Mouse (Mus musculus) limb, embryonic 15.5 days (tissue): ENCODE measurements around the gene Vav1. TPM values are rescaled to one million over a fixed set of nuclear protein-coding genes. Genes with fewer than 3 reads are reported as not detected.

Experiments used
- ATAC-seq: fragments of 200-750 bp; cut with Nextera tagmentation; 2 replicates; pipeline ENCODE4 v1.8.0; 2017; ENCODE audit warnings: low read depth, moderate TSS enrichment; ENCODE audit not compliant: insufficient number of reproducible peaks, low FRiP score, low TSS enrichment
- H3K27ac ChIP-seq: fragments of 300-500 bp; sonication (generic); 2 replicates; pipeline ENCODE4 v1.5.1; 2015; ENCODE audit warnings: moderate library complexity, mild to moderate bottlenecking, inconsistent platforms
- H3K27me3 ChIP-seq: fragments of 300-500 bp; sonication (generic); 2 replicates; pipeline ENCODE4 v1.6.1; 2015; ENCODE audit warnings: inconsistent platforms
- H3K36me3 ChIP-seq: fragments of 300-500 bp; sonication (generic); 2 replicates; pipeline ENCODE4 v1.6.1; 2015; ENCODE audit warnings: inconsistent platforms
- H3K4me1 ChIP-seq: fragments of 300-500 bp; sonication (generic); 2 replicates; pipeline ENCODE4 v1.6.1; 2015; ENCODE audit warnings: inconsistent platforms
- H3K4me2 ChIP-seq: fragments of 300-500 bp; sonication (generic); 2 replicates; pipeline ENCODE4 v1.6.1; 2015; ENCODE audit warnings: mild to moderate bottlenecking, inconsistent platforms
- H3K4me3 ChIP-seq: fragments of 300-500 bp; sonication (generic); 2 replicates; pipeline ENCODE4 v1.5.1; 2015; ENCODE audit warnings: mild to moderate bottlenecking, inconsistent platforms
- H3K9ac ChIP-seq: fragments of 300-500 bp; sonication (generic); 2 replicates; pipeline ENCODE4 v1.6.1; 2015; ENCODE audit warnings: inconsistent platforms
- H3K9me3 ChIP-seq: fragments of 300-500 bp; sonication (generic); 2 replicates; pipeline ENCODE4 v1.6.1; 2016; ENCODE audit warnings: inconsistent platforms
- WGBS: fragments of 180-500 bp; shearing (Covaris S2); methylation state at CpG from one replicate; pipeline ENCODE4 v1.1.7; 2015; 5-methylcytosine and 5-hydroxymethylcytosine counted together
- polyA plus RNA-seq: library from polyadenylated mRNA; unstranded; fragments of >200 nt; fragmentation: Nextera tagmentation; extraction: Ambion mirVana; gene quantifications from 2 replicates; pipeline ENCODE4 v1.2.1, GENCODE M21; 2015

Vav1 gene
- polyA plus RNA-seq, 1 experiment from 2014 or later, result 4.1 TPM

DNA sequence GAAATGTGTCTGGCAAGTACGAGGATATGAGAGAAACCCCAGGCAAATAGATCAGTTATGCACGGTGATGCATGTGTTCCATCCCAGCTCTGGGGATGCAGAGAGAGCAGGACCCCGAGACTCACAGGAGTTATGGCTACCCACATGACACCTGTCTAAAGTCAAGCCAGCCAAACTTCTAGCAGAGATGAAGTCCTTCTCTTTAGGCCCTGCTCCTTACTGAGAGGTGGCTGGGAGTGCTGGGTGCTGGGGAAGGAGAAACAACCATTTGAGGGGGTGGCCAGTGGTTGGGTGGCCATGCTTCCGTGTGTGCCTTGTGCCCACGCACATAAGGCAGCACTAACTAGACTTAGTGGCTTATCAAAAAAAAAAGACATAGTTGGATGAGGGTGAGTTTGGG is 71.3 kb downstream of the Vav1 start:
- Histone ChIP-seq H3K9me3 (no peaks in the 10 kb centered on the region), H3K27ac (no peak overlapping the region), H3K36me3 (no peaks in the 10 kb centered on the region), H3K27me3 (no peaks in the 10 kb centered on the region), H3K4me2 (no peak overlapping the region), H3K9ac (no peak overlapping the region), H3K4me3 (no peak overlapping the region), H3K4me1 (no peaks in the 10 kb centered on the region)
- no peak for ATAC-seq
- 81% methylated on average over 5 of the region's 5 CpGs for WGBS

- no peak overlapping the region for H3K4me2 ChIP-seq
- WGBS, result 85% methylated on average over 9 of the region's 9 CpGs
Observed at GRCm38 (mm10) chr17:57351107-57351506, 72.2 kb downstream of the Vav1 start.

GRCm38 (mm10) chr17:57358441-57358840 is 79.5 kb downstream of the Vav1 start, which contains the start of gene Adgre1:
Adgre1 (plus strand) TSS chr17:57358691.
- no peak within 1 kb of the TSS for H3K4me2 ChIP-seq
- no peaks in the 10 kb centered on the region for H3K9me3 ChIP-seq
- no peak for ATAC-seq
- no peak within 1 kb of the TSS for H3K27ac ChIP-seq
- no peaks in the 10 kb centered on the region for H3K36me3 ChIP-seq
- H3K9ac ChIP-seq, result no peak within 1 kb of the TSS
- WGBS, result 33% methylated on average over 1 of the region's 1 CpGs
- H3K27me3 ChIP-seq, result no peaks in the 10 kb centered on the region
- H3K4me3 ChIP-seq, result no peak within 1 kb of the TSS
- H3K4me1 ChIP-seq, result no peaks in the 10 kb centered on the region

More at GRCm38 (mm10) chr17:57351107-57351506, 72.2 kb downstream of the Vav1 start:
- no peak overlapping the region for H3K9ac ChIP-seq
- no peaks in the 10 kb centered on the region for H3K27me3 ChIP-seq
- no peaks in the 10 kb centered on the region for H3K4me1 ChIP-seq
- H3K4me3 ChIP-seq, result no peak overlapping the region
- no peaks in the 10 kb centered on the region for H3K9me3 ChIP-seq
- no peak overlapping the region for H3K27ac ChIP-seq
- H3K36me3 ChIP-seq, result no peaks in the 10 kb centered on the region
- no peak for ATAC-seq

DNA sequence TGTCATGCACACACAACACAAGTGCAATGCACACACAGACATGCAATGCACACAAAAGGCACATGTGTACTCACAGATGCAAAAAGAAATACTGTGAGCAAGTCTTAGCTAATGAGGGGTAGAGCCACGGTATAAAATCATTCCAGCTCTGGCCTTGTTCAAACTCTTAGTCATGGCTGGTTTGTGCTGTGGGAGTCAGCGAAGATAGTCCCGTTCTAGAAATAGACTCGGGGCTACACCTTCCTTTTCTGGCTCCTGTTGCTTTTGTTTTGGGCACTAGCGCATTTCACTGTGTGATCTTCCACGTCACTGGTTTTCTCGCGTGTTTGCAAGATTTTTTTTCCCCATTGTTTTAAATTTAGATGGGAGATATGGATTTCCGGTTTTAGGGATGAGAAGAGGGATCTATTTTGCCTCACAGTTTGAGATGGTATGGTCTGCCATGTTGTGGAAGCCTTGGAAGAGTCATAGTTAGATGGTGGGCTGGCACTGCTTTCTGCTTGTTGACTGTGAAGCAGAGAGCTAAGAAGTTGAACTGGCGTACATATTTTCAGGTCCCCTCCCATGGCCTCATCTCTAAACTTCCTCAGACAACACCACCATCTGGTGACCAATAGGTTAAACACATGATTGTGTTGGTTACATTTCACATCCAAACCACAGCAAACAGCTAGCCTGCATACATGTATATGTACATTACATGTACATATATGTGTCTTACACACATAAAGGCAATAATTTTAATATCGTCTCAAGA is 80.8 kb downstream of the Vav1 start:
- Histone ChIP-seq H3K4me1 (no peaks in the 10 kb centered on the region), H3K36me3 (no peaks in the 10 kb centered on the region), H3K9ac (no peak overlapping the region), H3K27me3 (no peaks in the 10 kb centered on the region), H3K4me2 (no peak overlapping the region), H3K27ac (no peak overlapping the region), H3K9me3 (no peaks in the 10 kb centered on the region), H3K4me3 (no peak overlapping the region)
- ATAC-seq, result no peak
- WGBS, result 85% methylated on average over 11 of the region's 11 CpGs

Other genes starting within 250 kb of the Vav1 start
- 24.2 and 35.9 TPM in 2 replicates for gene Khsrp, start 247.6 kb upstream of the Vav1 start, polyA plus RNA-seq
- not detected in 2 replicates for gene Slc25a41, start 237.4 kb upstream of the Vav1 start, polyA plus RNA-seq
- 9.7 and 11.4 TPM in 2 replicates for gene Crb3, start 220.0 kb upstream of the Vav1 start, polyA plus RNA-seq
- 5.5 and 5.7 TPM in 2 replicates for gene Slc25a23, start 219.2 kb upstream of the Vav1 start, polyA plus RNA-seq
- gene Dennd1c, start 200.6 kb upstream of the Vav1 start, polyA plus RNA-seq, result 1.6 and 2.2 TPM in 2 replicates
- gene Tubb4a, start 191.3 kb upstream of the Vav1 start, polyA plus RNA-seq, result 8.4 and 10.0 TPM in 2 replicates
- 7.6 and 8.7 TPM in 2 replicates for gene Tnfsf9, start 173.8 kb upstream of the Vav1 start, polyA plus RNA-seq
- not detected in 2 replicates for gene Cd70, start 129.3 kb upstream of the Vav1 start, polyA plus RNA-seq
- 0.08 and 0.15 TPM in 2 replicates for gene Tnfsf14, start 84.9 kb upstream of the Vav1 start, polyA plus RNA-seq
- 1.5 and 1.8 TPM in 2 replicates for gene C3, start 51.0 kb upstream of the Vav1 start, polyA plus RNA-seq
- 43.6 and 45.5 TPM in 2 replicates for gene Gpr108, start 30.7 kb upstream of the Vav1 start, polyA plus RNA-seq
- 40.6 and 44.5 TPM in 2 replicates for gene Trip10, start 29.6 kb upstream of the Vav1 start, polyA plus RNA-seq
- 9.8 and 10.1 TPM in 2 replicates for gene Adgre1, start 79.6 kb downstream of the Vav1 start, polyA plus RNA-seq